Mouse (Mus musculus) cortical plate, adult 2 months (tissue): Measurements from ENCODE around the gene Lamb2.

Experiments
- CTCF ChIP-seq: fragments of 200-500 bp; IDR thresholded peaks from 2 replicates; pipeline ENCODE4 v1.5.1; 2011; ENCODE audit warnings: mild to moderate bottlenecking, control low read depth, low read length; ENCODE audit not compliant: insufficient read depth; ENCODE audit errors: extremely low read depth
- POLR2A ChIP-seq: fragments of 200-500 bp; IDR thresholded peaks from 2 replicates; pipeline ENCODE4 v1.6.1; 2011; ENCODE audit warnings: mild to moderate bottlenecking, low read length, control low read depth; ENCODE audit not compliant: insufficient read depth; ENCODE audit errors: extremely low read depth

DNA sequence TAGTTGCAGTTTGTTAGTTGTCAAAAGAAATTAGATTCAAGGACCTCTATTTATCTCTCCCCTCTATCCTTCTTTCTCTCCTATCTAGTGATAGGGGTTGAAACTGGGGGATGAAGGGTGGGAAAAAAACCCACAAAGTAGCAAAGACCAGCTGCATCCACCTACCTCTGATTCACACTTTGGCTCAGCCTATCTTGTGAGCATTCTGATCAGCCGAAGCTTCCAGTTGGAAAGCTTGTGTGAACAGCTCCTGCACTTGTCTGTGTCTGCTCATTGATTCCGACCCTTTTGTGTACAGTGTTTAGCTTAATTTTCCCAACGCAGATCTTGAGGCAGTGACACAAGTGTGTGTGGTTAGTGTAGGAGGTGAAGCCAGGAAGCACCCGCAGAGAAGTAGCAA, 26.1 kb upstream of the Lamb2 start:
- no peak for TF ChIP-seq CTCF
- no peak for TF ChIP-seq POLR2A
